23 mouse cellular contexts compared by ENCODE assay signal in genomic region chr2:5161908-5162674, GRCm38 (mm10). TPM values are rescaled to one million over a fixed set of nuclear protein-coding genes. Genes with fewer than 3 reads are reported as not detected.
DNase-seq lines count a peak whose midpoint lies in the region; ATAC-seq and TF ChIP-seq lines count a peak whose summit lies in the region.
"Had no signal": no experiment of that assay in that cellular context is flagged by ENCODE, and none has a peak within 500 bp of the region (broad histone marks: within the 10 kb centered on the region; RNA-seq: fewer than 3 reads in every experiment).

No protein-coding gene starts in this region.

- no peak overlapping the region for H3K9ac ChIP-seq in forebrain, embryonic 14.5 days (ENCODE audit: low read length)
- H3K9ac ChIP-seq: embryonic facial prominence, embryonic 15.5 days; heart, embryonic 15.5 days had no signal

- intact Hi-C loops in left cerebral cortex, postnatal 25 days (cut with DNase I), result loop anchor here (5.0 kb wide), 1 partner anchor 65 kb away; no protein-coding TSS in a partner anchor

- no peak overlapping the region for H3K4me2 ChIP-seq in forebrain, embryonic 14.5 days (ENCODE audit: low read length)
- H3K4me2 ChIP-seq: embryonic facial prominence, embryonic 15.5 days; heart, embryonic 15.5 days had no signal

- H3K27ac ChIP-seq in cortical plate, adult 2 months (ENCODE audit: insufficient read depth, low read length), result 0 out of 2 replicates have a peak overlapping the region, but pooled peaks have one; percentile 10
- no peak overlapping the region for H3K27ac ChIP-seq in forebrain, embryonic 14.5 days (ENCODE audit: low read depth, low read length)
- H3K27ac ChIP-seq: embryonic facial prominence, embryonic 15.5 days; heart, embryonic 15.5 days had no signal

- DNase-seq in frontal cortex, adult 2 months (ENCODE audit: extremely low spot score in 1 of 2, low spot score in 1 of 2), result peak; percentile 47 to 61
- DNase-seq in frontal cortex, postnatal 25 days (ENCODE audit: low spot score in 2 of 2), result no peak
- DNase-seq in left cerebral cortex, postnatal 25 days (ENCODE audit: low spot score in 2 of 2), result peak; percentile 28 to 81
- DNase-seq in left cerebral cortex, adult 11 months (ENCODE audit: low spot score), result no peak
- DNase-seq in right cerebral cortex, postnatal 25 days, result peak; percentile 54
- no peak for DNase-seq in forebrain, embryonic 14.5 days (ENCODE audit: low spot score)
- DNase-seq: cerebellum, adult 18-20 months; cerebellum, postnatal 25 days; gastrocnemius, postnatal 14 days; heart, postnatal 4 days; lung, postnatal 10 days; thymus, adult 18-20 months; thymus, postnatal 4 days had no signal

- peaks cover 6% of the 10 kb centered on the region; the same call in 1 of the 2 replicates for H3K4me1 ChIP-seq in cortical plate, adult 2 months (ENCODE audit: control insufficient read depth, insufficient read depth, low read length)
- H3K4me1 ChIP-seq in forebrain, embryonic 14.5 days (ENCODE audit: control insufficient read depth, insufficient read depth, low read length), result no peaks in the 10 kb centered on the region
- H3K4me1 ChIP-seq: megakaryocyte, embryonic 14.5 days had no signal

- 77% methylated on average over 3 of the region's 3 CpGs for WGBS in forebrain, embryonic 14.5 days

- no peak for ATAC-seq in forebrain, embryonic 14.5 days
- ATAC-seq in megakaryocyte progenitor cell, adult 5-6 weeks (replicated peaks; ENCODE audit: poor library complexity), result no peak
- ATAC-seq: activated CD4-positive, CD25-positive, alpha-beta regulatory T cell, adult 4 months; intestine, postnatal 0 days; midbrain, embryonic 16.5 days had no signal

- TF ChIP-seq POLR2A in cortical plate, adult 2 months (IDR thresholded peaks at IDR 0.05; ENCODE audit: extremely low read depth, insufficient read depth, low read length), result no peak

- no peak overlapping the region for H3K4me3 ChIP-seq in cortical plate, adult 2 months (ENCODE audit: insufficient read depth, low read length)
- no peak overlapping the region for H3K4me3 ChIP-seq in forebrain, embryonic 14.5 days (ENCODE audit: low read depth, low read length)
- H3K4me3 ChIP-seq: embryonic facial prominence, embryonic 15.5 days; heart, embryonic 15.5 days; megakaryocyte, embryonic 14.5 days had no signal

- no peaks in the 10 kb centered on the region for H3K9me3 ChIP-seq in forebrain, embryonic 14.5 days (replicated peaks; ENCODE audit: control insufficient read depth, low read length)
- H3K9me3 ChIP-seq: embryonic facial prominence, embryonic 15.5 days; G1E; heart, embryonic 15.5 days; megakaryocyte, embryonic 14.5 days had no signal

- H3K27me3 ChIP-seq in forebrain, embryonic 14.5 days (replicated peaks; ENCODE audit: control insufficient read depth, insufficient read depth, low read length), result no peaks in the 10 kb centered on the region
- H3K27me3 ChIP-seq: embryonic facial prominence, embryonic 15.5 days; heart, embryonic 15.5 days had no signal

- no peaks in the 10 kb centered on the region for H3K36me3 ChIP-seq in forebrain, embryonic 14.5 days (ENCODE audit: control insufficient read depth, insufficient read depth, low read length)
- H3K36me3 ChIP-seq: embryonic facial prominence, embryonic 15.5 days; G1E; heart, embryonic 15.5 days had no signal

- no peak for TF ChIP-seq CTCF in cortical plate, adult 2 months (IDR thresholded peaks at IDR 0.05; ENCODE audit: extremely low read depth, insufficient read depth, low read length)

RNA-seq across cellular contexts. Expression of gene Ccdc3, which starts 24.5 kb away (rescaled TPM):
- polyA plus RNA-seq in frontal cortex, adult 2 months (2012; rRNA removed), result 12.4 and 13.3 TPM in 2 replicates
- total RNA-seq in left cerebral cortex, postnatal 25 days (2021), result 10 to 100 TPM; 18.6 to 20.2 TPM
- 8.6 and 11.4 TPM in 2 replicates for polyA plus RNA-seq in cortical plate, adult 2 months (2012; rRNA removed)
- 2.2 and 3.8 TPM in 2 replicates for polyA plus RNA-seq in forebrain, embryonic 14.5 days (2014; fragmentation: Nextera tagmentation; extraction: Ambion mirVana)
- not detected in 2 replicates for total RNA-seq in megakaryocyte progenitor cell, adult 5-6 weeks (2015)
- not detected in 2 replicates for total RNA-seq in megakaryocyte progenitor cell, adult 5-6 weeks (2017)
- total RNA-seq: G1E; neutrophil, adult 5-6 weeks had no signal
- polyA plus RNA-seq: activated CD4-positive, CD25-positive, alpha-beta regulatory T cell, adult 4 months; G1E had no signal

Comparison
In these comparisons a context has a peak if more than half of its experiments do, and no peak if none do; other contexts are left out.
1. DNase-seq: peak in frontal cortex, adult 2 months (2 of 2), left cerebral cortex, postnatal 25 days (2 of 2) and right cerebral cortex, postnatal 25 days (single experiment); none in frontal cortex, postnatal 25 days (0 of 2), left cerebral cortex, adult 11 months (single experiment) and forebrain, embryonic 14.5 days (single experiment).